Mouse (Mus musculus) spleen, embryonic (tissue): ENCODE results near the gene Slc8a2.

Source experiments
- CTCF ChIA-PET: fragments of 350-600 bp; sonication (Branson Sonifier 250); formaldehyde crosslinking; loops from one replicate; lab custom pipeline; 2022; lab: Charles Lee

The Slc8a2 gene

DNA sequence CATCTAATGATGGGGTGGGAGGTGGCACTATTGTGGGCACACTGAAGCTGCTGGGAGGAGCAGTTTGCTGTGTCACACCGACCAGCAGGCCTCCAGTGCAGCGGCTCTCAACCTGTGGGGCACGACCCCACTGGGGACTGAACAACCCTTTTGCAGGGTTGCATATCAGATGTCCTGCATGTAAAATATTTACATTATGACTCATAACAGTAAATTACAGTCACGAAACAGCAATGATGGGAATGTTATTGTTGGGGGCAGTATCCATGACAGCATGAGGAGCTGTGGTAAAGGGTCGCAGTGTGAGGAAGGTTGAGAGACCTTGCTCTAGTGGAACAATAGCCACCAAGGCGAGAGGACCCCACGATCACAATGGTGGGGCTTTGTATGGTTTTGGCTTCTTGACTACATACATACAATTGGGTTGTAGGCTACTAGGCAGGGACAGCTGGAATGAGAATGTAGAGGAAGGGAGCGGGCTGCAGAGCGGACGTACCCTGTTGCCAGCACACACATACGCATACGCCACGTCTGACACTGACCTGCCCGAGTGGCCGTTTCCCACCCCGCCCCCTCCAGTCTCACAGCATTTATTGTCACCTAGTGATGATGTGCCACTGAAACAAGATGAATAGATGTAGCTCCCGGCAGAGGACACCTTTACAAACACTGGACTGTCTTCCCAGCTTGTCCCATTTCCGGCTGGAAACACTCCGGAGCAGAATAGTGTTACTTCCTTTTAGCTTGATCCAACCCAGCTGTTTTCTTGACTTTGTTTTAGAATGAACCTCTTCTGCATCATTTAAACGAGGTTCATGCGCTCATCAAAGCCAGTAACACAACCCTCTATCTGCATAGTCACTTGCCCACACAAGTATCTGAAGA, 79.4 kb downstream of the Slc8a2 start:
- CTCF ChIA-PET = interaction anchor here (0.5 kb wide), 1 partner anchor 57 kb away, joined by 3 read pairs; no protein-coding TSS in a partner anchor
